Mouse (Mus musculus) embryonic fibroblast, embryonic 13.5 days (primary cell): ENCODE data around the gene Prdm16.

Experiments
- CTCF ChIP-seq: IDR thresholded peaks from 2 replicates; pipeline ENCODE4 v1.5.1; 2011; ENCODE audit warnings: mild to moderate bottlenecking, control low read depth, low read length, moderate library complexity, borderline replicate concordance; ENCODE audit not compliant: insufficient read depth
- POLR2A ChIP-seq: IDR thresholded peaks from 2 replicates; pipeline ENCODE4 v1.6.1; 2011; ENCODE audit warnings: low read depth, mild to moderate bottlenecking, control low read depth, low read length, moderate library complexity

GRCm38 (mm10) chr4:154493996-154494395 lies 142.7 kb downstream of the Prdm16 start:
- no peak for TF ChIP-seq CTCF
- TF ChIP-seq POLR2A: no peak
